Comparison of ENCODE assay signal across 11 mouse cellular contexts in the genomic region with DNA sequence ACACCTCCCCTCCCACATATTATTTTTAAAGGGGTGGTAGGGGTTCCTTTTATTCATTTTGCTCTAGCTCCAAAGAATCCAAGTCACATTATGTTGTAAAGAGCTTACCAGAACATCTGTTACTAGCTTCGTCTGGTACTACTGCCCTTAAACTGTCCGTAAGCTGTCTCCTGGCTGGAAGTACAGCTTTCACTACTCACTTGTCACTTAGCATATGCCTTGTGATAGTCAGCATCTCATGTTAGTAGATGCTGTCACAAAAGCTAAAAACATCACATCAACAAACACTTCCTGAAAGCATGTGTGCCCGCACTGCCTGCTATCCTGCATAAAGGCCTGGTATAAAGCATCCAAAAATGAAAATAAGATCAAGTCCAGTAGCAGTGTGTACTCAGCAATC. TPM values are rescaled to one million over a fixed set of nuclear protein-coding genes. Genes with fewer than 3 reads are reported as not detected.
DNase-seq lines count a peak whose midpoint lies in the region; ATAC-seq and TF ChIP-seq lines count a peak whose summit lies in the region.
"Had no signal": no experiment of that assay in that cellular context is flagged by ENCODE, and none has a peak within 500 bp of the region (broad histone marks: within the 10 kb centered on the region; RNA-seq: fewer than 3 reads in every experiment).

No protein-coding gene starts in this region.

- H3K4me1 ChIP-seq in heart, embryonic 15.5 days (replicated peaks) = peaks cover 50% of the 10 kb centered on the region
- H3K4me1 ChIP-seq in midbrain, postnatal 0 days (ENCODE audit: insufficient read depth, low read length) = peaks cover 19% of the 10 kb centered on the region
- H3K4me1 ChIP-seq in midbrain, embryonic 16.5 days (ENCODE audit: control insufficient read depth, insufficient read depth, low read length) = peaks cover 27% of the 10 kb centered on the region
- H3K4me1 ChIP-seq in limb, embryonic 15.5 days = peaks cover 33% of the 10 kb centered on the region
- H3K4me1 ChIP-seq in stomach, postnatal 0 days (replicated peaks; ENCODE audit: control insufficient read depth, insufficient read depth) = 0 out of 2 replicates have a peak, but pooled peaks cover 3% of the 10 kb centered on the region

- H3K9ac ChIP-seq in heart, embryonic 15.5 days = no peak overlapping the region; the same call in 1 of the 2 replicates
- no peak overlapping the region for H3K9ac ChIP-seq in midbrain, postnatal 0 days (replicated peaks; ENCODE audit: low read length, poor library complexity, severe bottlenecking)
- no peak overlapping the region for H3K9ac ChIP-seq in midbrain, embryonic 16.5 days (ENCODE audit: low read depth, low read length)
- H3K9ac ChIP-seq in limb, embryonic 15.5 days = no peak overlapping the region
- no peak overlapping the region for H3K9ac ChIP-seq in stomach, postnatal 0 days (ENCODE audit: low read length)

- no peaks in the 10 kb centered on the region for H3K36me3 ChIP-seq in heart, embryonic 15.5 days
- H3K36me3 ChIP-seq in midbrain, postnatal 0 days (ENCODE audit: insufficient read depth, low read length) = no peaks in the 10 kb centered on the region
- no peaks in the 10 kb centered on the region for H3K36me3 ChIP-seq in midbrain, embryonic 16.5 days (ENCODE audit: control insufficient read depth, insufficient read depth, low read length)
- no peaks in the 10 kb centered on the region for H3K36me3 ChIP-seq in limb, embryonic 15.5 days
- H3K36me3 ChIP-seq in stomach, postnatal 0 days (ENCODE audit: control insufficient read depth, insufficient read depth, low read length) = no peaks in the 10 kb centered on the region

- H3K9me3 ChIP-seq in heart, embryonic 15.5 days (replicated peaks) = no peaks in the 10 kb centered on the region
- no peaks in the 10 kb centered on the region for H3K9me3 ChIP-seq in midbrain, postnatal 0 days (ENCODE audit: low read length)
- no peaks in the 10 kb centered on the region for H3K9me3 ChIP-seq in midbrain, embryonic 16.5 days (replicated peaks; ENCODE audit: control insufficient read depth, low read length, poor library complexity, severe bottlenecking)
- H3K9me3 ChIP-seq in limb, embryonic 15.5 days = no peaks in the 10 kb centered on the region
- H3K9me3 ChIP-seq in stomach, postnatal 0 days (ENCODE audit: control insufficient read depth, low read length) = no peaks in the 10 kb centered on the region
- H3K9me3 ChIP-seq: forebrain, embryonic 10.5 days had no signal

- intact Hi-C loops in heart, postnatal 14 days (cut with DNase I) = no loop called here

- WGBS in heart, embryonic 15.5 days = 42% methylated on average over 3 of the region's 3 CpGs
- WGBS in midbrain, postnatal 0 days = 73% methylated on average over 3 of the region's 3 CpGs
- 81% methylated on average over 3 of the region's 3 CpGs for WGBS in midbrain, embryonic 16.5 days
- 76% methylated on average over 3 of the region's 3 CpGs for WGBS in limb, embryonic 15.5 days
- 64% methylated on average over 3 of the region's 3 CpGs for WGBS in stomach, postnatal 0 days

- no peak for DNase-seq in heart, postnatal 14 days
- DNase-seq in midbrain, postnatal 0 days (ENCODE audit: low spot score) = no peak
- no peak for DNase-seq in stomach, postnatal 0 days (ENCODE audit: low spot score)
- no peak for DNase-seq in embryo, embryonic 9.5 days (ENCODE audit: extremely low spot score)
- DNase-seq: cerebellum, postnatal 36 days; gastrocnemius, postnatal 36 days had no signal

- TF ChIP-seq EP300 in stomach, postnatal 0 days (optimal IDR thresholded peaks at IDR 0.05) = no peak

- peak overlapping the region; percentile 98 for H3K27ac ChIP-seq in heart, embryonic 15.5 days
- H3K27ac ChIP-seq in midbrain, postnatal 0 days (ENCODE audit: low read depth, low read length) = no peak overlapping the region
- H3K27ac ChIP-seq in midbrain, embryonic 16.5 days (ENCODE audit: low read length) = no peak overlapping the region
- no peak overlapping the region for H3K27ac ChIP-seq in limb, embryonic 15.5 days
- peak overlapping the region; percentile 65; the same call in 1 of the 2 replicates for H3K27ac ChIP-seq in stomach, postnatal 0 days (replicated peaks)
- H3K27ac ChIP-seq: forebrain, embryonic 10.5 days had no signal

- no peaks in the 10 kb centered on the region for H3K27me3 ChIP-seq in heart, embryonic 15.5 days
- H3K27me3 ChIP-seq in midbrain, postnatal 0 days (ENCODE audit: insufficient read depth, low read length) = no peaks in the 10 kb centered on the region
- H3K27me3 ChIP-seq in midbrain, embryonic 16.5 days (ENCODE audit: control insufficient read depth, insufficient read depth, low read depth, low read length) = no peaks in the 10 kb centered on the region
- no peaks in the 10 kb centered on the region for H3K27me3 ChIP-seq in limb, embryonic 15.5 days
- no peaks in the 10 kb centered on the region for H3K27me3 ChIP-seq in stomach, postnatal 0 days (ENCODE audit: control insufficient read depth, insufficient read depth, low read length)

- H3K4me3 ChIP-seq in heart, embryonic 15.5 days = 0 out of 2 replicates have a peak overlapping the region, but pooled peaks have one; percentile 85
- H3K4me3 ChIP-seq in midbrain, postnatal 0 days (ENCODE audit: low read depth, low read length) = no peak overlapping the region
- no peak overlapping the region for H3K4me3 ChIP-seq in midbrain, embryonic 16.5 days (ENCODE audit: low read depth, low read length)
- no peak overlapping the region for H3K4me3 ChIP-seq in limb, embryonic 15.5 days
- no peak overlapping the region for H3K4me3 ChIP-seq in stomach, postnatal 0 days (ENCODE audit: low read depth, low read length)

- TF ChIP-seq CTCF in midbrain, postnatal 0 days (IDR thresholded peaks at IDR 0.05) = no peak
- TF ChIP-seq CTCF in stomach, postnatal 0 days (IDR thresholded peaks at IDR 0.05; ENCODE audit: low read depth) = no peak

- peak overlapping the region; percentile 69 for H3K4me2 ChIP-seq in heart, embryonic 15.5 days
- 0 out of 2 replicates have a peak overlapping the region, but pooled peaks have one; percentile 6 for H3K4me2 ChIP-seq in midbrain, postnatal 0 days (ENCODE audit: low read depth, low read length, poor library complexity, severe bottlenecking)
- H3K4me2 ChIP-seq in midbrain, embryonic 16.5 days (ENCODE audit: low read length) = no peak overlapping the region
- H3K4me2 ChIP-seq in limb, embryonic 15.5 days = 0 out of 2 replicates have a peak overlapping the region, but pooled peaks have one; percentile 20
- peak overlapping the region; percentile 69 for H3K4me2 ChIP-seq in stomach, postnatal 0 days (replicated peaks; ENCODE audit: low read depth)

- ATAC-seq in heart, embryonic 15.5 days (replicated peaks; ENCODE audit: insufficient number of reproducible peaks, insufficient read depth, low FRiP score, low read depth) = no peak
- ATAC-seq in midbrain, postnatal 0 days (ENCODE audit: low FRiP score) = no peak
- ATAC-seq in midbrain, embryonic 16.5 days = no peak
- ATAC-seq in limb, embryonic 15.5 days (ENCODE audit: insufficient number of reproducible peaks, low FRiP score, low TSS enrichment, low read depth) = no peak
- ATAC-seq in stomach, postnatal 0 days (ENCODE audit: low FRiP score, low TSS enrichment) = no peak
- ATAC-seq: intestine, postnatal 0 days had no signal

RNA-seq across cellular contexts. Expression of gene Ina, which starts 55.0 kb away (rescaled TPM):
- polyA plus RNA-seq in heart, embryonic 15.5 days (2015; fragmentation: Nextera tagmentation; extraction: Ambion mirVana) = 0.58 and 5.8 TPM in 2 replicates
- total RNA-seq in heart, postnatal 14 days (2021) = not detected
- total RNA-seq in midbrain, postnatal 0 days (2014; rRNA removed) = 229 and 248 TPM in 2 replicates
- polyA plus RNA-seq in midbrain, postnatal 0 days (2015; fragmentation: Nextera tagmentation; extraction: Ambion mirVana) = 294 and 310 TPM in 2 replicates
- 424 and 528 TPM in 2 replicates for polyA plus RNA-seq in midbrain, embryonic 16.5 days (2015; fragmentation: Nextera tagmentation; extraction: Ambion mirVana)
- polyA plus RNA-seq in limb, embryonic 15.5 days (2015; fragmentation: Nextera tagmentation; extraction: Ambion mirVana) = 0.56 and 0.68 TPM in 2 replicates
- polyA plus RNA-seq in stomach, postnatal 0 days (2015; fragmentation: Nextera tagmentation; extraction: Ambion mirVana) = 3.5 and 4.2 TPM in 2 replicates
- total RNA-seq: gastrocnemius, postnatal 36 days had no signal

RNA-seq across cellular contexts. Expression of gene Nt5c2, which starts 55.4 kb away (rescaled TPM):
- polyA plus RNA-seq in heart, embryonic 15.5 days (2015; fragmentation: Nextera tagmentation; extraction: Ambion mirVana) = 117 and 118 TPM in 2 replicates
- total RNA-seq in heart, postnatal 14 days (2021) = 10 to 100 TPM; 64.9 to 75.1 TPM
- total RNA-seq in midbrain, postnatal 0 days (2014; rRNA removed) = 64.1 and 68.1 TPM in 2 replicates
- polyA plus RNA-seq in midbrain, postnatal 0 days (2015; fragmentation: Nextera tagmentation; extraction: Ambion mirVana) = 81.8 and 83.0 TPM in 2 replicates
- 85.7 and 93.4 TPM in 2 replicates for polyA plus RNA-seq in midbrain, embryonic 16.5 days (2015; fragmentation: Nextera tagmentation; extraction: Ambion mirVana)
- 70.4 and 71.5 TPM in 2 replicates for polyA plus RNA-seq in limb, embryonic 15.5 days (2015; fragmentation: Nextera tagmentation; extraction: Ambion mirVana)
- 59.4 and 70.9 TPM in 2 replicates for polyA plus RNA-seq in stomach, postnatal 0 days (2015; fragmentation: Nextera tagmentation; extraction: Ambion mirVana)

Comparison
In these comparisons a context has a peak if more than half of its experiments do, and no peak if none do; other contexts are left out.
1. H3K27ac ChIP-seq: peak in heart, embryonic 15.5 days (single experiment) and stomach, postnatal 0 days (single experiment); none in midbrain, postnatal 0 days (single experiment), midbrain, embryonic 16.5 days (single experiment) and limb, embryonic 15.5 days (single experiment).
2. RNA of gene Ina, which starts 55.0 kb away (polyA plus RNA-seq): 424 to 528 TPM in midbrain, embryonic 16.5 days and 294 to 310 TPM in midbrain, postnatal 0 days; 3.5 to 4.2 TPM in stomach, postnatal 0 days, 0.56 to 0.68 TPM in limb, embryonic 15.5 days and 0.58 to 5.8 TPM in heart, embryonic 15.5 days; every median in the first group is over 10 times any median in the second.